In the genomic region with DNA sequence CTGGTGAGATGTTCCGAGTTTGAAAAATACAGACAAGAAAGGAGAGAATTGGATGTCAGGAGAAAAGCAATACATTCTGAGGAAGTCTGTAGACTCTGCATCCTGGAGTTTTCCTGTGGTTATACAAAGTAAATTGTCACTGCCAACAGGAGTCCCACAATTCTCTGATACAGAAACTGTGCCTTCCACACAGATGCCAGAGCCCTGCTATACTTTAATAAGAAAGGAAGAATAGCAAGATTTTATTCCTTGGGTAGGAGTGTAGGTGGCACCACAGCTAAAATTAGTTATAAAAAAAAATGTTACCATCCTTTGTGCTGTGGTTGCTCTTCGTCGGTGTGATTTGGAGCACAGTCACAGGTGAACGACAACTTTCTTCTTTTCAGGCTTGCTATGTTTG, we compare ENCODE assay signal across 11 mouse cellular contexts.
A peak's percentile ranks its signal among the peaks of the same experiment; 100 is the strongest.
DNase-seq lines count a peak whose midpoint lies in the region; TF ChIP-seq lines count a peak whose summit lies in the region.
"Had no signal": no experiment of that assay in that cellular context is flagged by ENCODE, and none has a peak within 500 bp of the region (broad histone marks: within the 10 kb centered on the region; RNA-seq: fewer than 3 reads in every experiment).

No protein-coding gene starts in this region.

- no peak for TF ChIP-seq POLR2A in heart, adult 2 months (IDR thresholded peaks at IDR 0.05; ENCODE audit: insufficient read depth, low read depth, low read length)
- no peak for TF ChIP-seq POLR2A in myocyte (IDR thresholded peaks at IDR 0.05; ENCODE audit: insufficient read length, low read depth)

- TF ChIP-seq CTCF in heart, adult 2 months (IDR thresholded peaks at IDR 0.05), result no peak

- intact Hi-C loops in heart, adult 2 months (cut with DNase I), result no loop called here

- no peak for TF ChIP-seq EP300 in heart, adult 2 months (IDR thresholded peaks at IDR 0.05; ENCODE audit: insufficient read depth, low read depth, low read length)

- no peaks in the 10 kb centered on the region for H3K27me3 ChIP-seq in heart, adult 2 months (ENCODE audit: control insufficient read depth, insufficient read depth, low read length)
- no peaks in the 10 kb centered on the region for H3K27me3 ChIP-seq in myocyte (ENCODE audit: control insufficient read depth, insufficient read depth, insufficient read length)
- no peaks in the 10 kb centered on the region for H3K27me3 ChIP-seq in forebrain, embryonic 10.5 days (ENCODE audit: poor library complexity, severe bottlenecking)
- H3K27me3 ChIP-seq: hindbrain, embryonic 12.5 days had no signal

- no peaks in the 10 kb centered on the region for H3K4me1 ChIP-seq in heart, adult 2 months (ENCODE audit: control insufficient read depth, insufficient read depth, low read length)
- H3K4me1 ChIP-seq in forebrain, embryonic 10.5 days, result peaks cover 3% of the 10 kb centered on the region; the same call in 1 of the 2 replicates
- H3K4me1 ChIP-seq: embryonic facial prominence, embryonic 10.5 days; heart, embryonic 10.5 days; hindbrain, embryonic 12.5 days had no signal

- H3K27ac ChIP-seq in heart, adult 2 months, result peak overlapping the region; percentile 56
- no peak overlapping the region for H3K27ac ChIP-seq in forebrain, embryonic 10.5 days
- H3K27ac ChIP-seq: embryonic facial prominence, embryonic 10.5 days; heart, embryonic 10.5 days; hindbrain, embryonic 12.5 days had no signal

- H3K9ac ChIP-seq in heart, adult 2 months (ENCODE audit: low read depth, low read length), result no peak overlapping the region
- H3K9ac ChIP-seq: hindbrain, embryonic 12.5 days had no signal

- no peaks in the 10 kb centered on the region for H3K79me2 ChIP-seq in heart, adult 2 months (replicated peaks; ENCODE audit: control insufficient read depth, insufficient read depth, low read length)
- H3K79me2 ChIP-seq in myocyte (ENCODE audit: control insufficient read depth, insufficient read depth), result no peaks in the 10 kb centered on the region

- H3K4me2 ChIP-seq in myocyte (ENCODE audit: low read depth), result peak overlapping the region; percentile 52
- H3K4me2 ChIP-seq: hindbrain, embryonic 12.5 days had no signal

- no peak overlapping the region for H3ac ChIP-seq in myocyte (ENCODE audit: control insufficient read depth, insufficient read length)

- 74% methylated on average over 4 of the region's 4 CpGs for WGBS in heart, adult 2 months
- 83% methylated on average over 4 of the region's 4 CpGs for WGBS in forebrain, embryonic 10.5 days

- DNase-seq in heart, adult 2 months, result no peak
- no peak for DNase-seq in heart, adult 8-10 months (ENCODE audit: low spot score)
- DNase-seq in right cerebral cortex, adult 18-20 months, result peak; percentile 47
- no peak for DNase-seq in right cerebral cortex, postnatal 25 days
- DNase-seq in forebrain, embryonic 10.5 days (ENCODE audit: extremely low spot score, low spot score), result no peak
- DNase-seq: adrenal gland, adult 8-10 months had no signal

- no peak overlapping the region for H3K4me3 ChIP-seq in heart, adult 2 months
- H3K4me3 ChIP-seq in myocyte, result no peak overlapping the region
- H3K4me3 ChIP-seq in forebrain, embryonic 10.5 days, result no peak overlapping the region
- H3K4me3 ChIP-seq: embryonic facial prominence, embryonic 10.5 days; heart, embryonic 10.5 days; hindbrain, embryonic 12.5 days had no signal

- H3K36me3 ChIP-seq in heart, adult 2 months (ENCODE audit: control insufficient read depth, insufficient read depth, low read length), result no peaks in the 10 kb centered on the region
- H3K36me3 ChIP-seq in myocyte (ENCODE audit: control insufficient read depth, insufficient read depth), result no peaks in the 10 kb centered on the region
- no peaks in the 10 kb centered on the region for H3K36me3 ChIP-seq in forebrain, embryonic 10.5 days (replicated peaks)
- H3K36me3 ChIP-seq: embryonic facial prominence, embryonic 10.5 days; G1E; heart, embryonic 10.5 days; hindbrain, embryonic 12.5 days had no signal

- no peaks in the 10 kb centered on the region for H3K9me3 ChIP-seq in forebrain, embryonic 10.5 days
- H3K9me3 ChIP-seq: embryonic facial prominence, embryonic 10.5 days; G1E; heart, embryonic 10.5 days; hindbrain, embryonic 12.5 days had no signal

TF ChIP-seq in myocyte, 11 proteins besides CTCF, POLR2A, EP300 and RAD21:
- no peak for TF ChIP-seq TCF3 (IDR thresholded peaks at IDR 0.05; ENCODE audit: insufficient read length, low read depth)
- no peak for TF ChIP-seq SRF (IDR thresholded peaks at IDR 0.05; ENCODE audit: control insufficient read depth, insufficient read length, low read depth)
- no peak for TF ChIP-seq REST (IDR thresholded peaks at IDR 0.05; ENCODE audit: insufficient read depth, insufficient read length)
- no peak for TF ChIP-seq MAX (IDR thresholded peaks at IDR 0.05; ENCODE audit: low read depth)
- TF ChIP-seq MYOD1 (IDR thresholded peaks at IDR 0.05; ENCODE audit: control insufficient read depth in 1 of 3, insufficient read length in 2 of 3, low read depth in 2 of 3), result no peak
- TF ChIP-seq E2F4 (IDR thresholded peaks at IDR 0.05; ENCODE audit: insufficient read depth), result no peak
- TF ChIP-seq USF1 (IDR thresholded peaks at IDR 0.05; ENCODE audit: low read depth), result no peak
- TF ChIP-seq TCF12 (IDR thresholded peaks at IDR 0.05; ENCODE audit: insufficient read depth, poor library complexity, severe bottlenecking), result no peak
- TF ChIP-seq POLR2AphosphoS2 (IDR thresholded peaks at IDR 0.05; ENCODE audit: insufficient read length, low read depth), result no peak
- no peak for TF ChIP-seq MYOG (IDR thresholded peaks at IDR 0.05; ENCODE audit: control insufficient read depth in 1 of 3, insufficient read depth in 1 of 3, insufficient read length in 2 of 3, low read depth in 2 of 3)
- TF ChIP-seq CEBPB (IDR thresholded peaks at IDR 0.05; ENCODE audit: insufficient read depth, poor library complexity, severe bottlenecking), result no peak
